Mouse (Mus musculus) frontal cortex, adult 2 months (tissue): ENCODE measurements around the gene Rgl3. TPM values are rescaled to one million over a fixed set of nuclear protein-coding genes. Genes with fewer than 3 reads are reported as not detected.

Experiments used
- DNase-seq, 2 experiments: peaks; one replicate each; pipeline ENCODE4 v3.0.0; 2022; ENCODE audit warnings: low spot score in 1 of 2; ENCODE audit errors: extremely low spot score in 1 of 2
- polyA plus RNA-seq: library from polyadenylated mRNA; depleted of rRNA; stranded (reverse); fragments of >200 nt; gene quantifications from 2 replicates; pipeline ENCODE4 v1.2.3, GENCODE M21; 2012

The Rgl3 gene
- polyA plus RNA-seq, 1 experiment, result 5.0 TPM

GRCm38 (mm10) chr9:21987592-21988342 is 1.5 kb downstream of the Rgl3 start:
- no peak for DNase-seq

GRCm38 (mm10) chr9:21983911-21984310 is 5.3 kb downstream of the Rgl3 start:
- DNase-seq, result no peak

GRCm38 (mm10) chr9:21978398-21979128 is 10.7 kb downstream of the Rgl3 start:
- no peak for DNase-seq

- no peak for DNase-seq
Observed at GRCm38 (mm10) chr9:21977972-21978371, 11.3 kb downstream of the Rgl3 start.

- DNase-seq, result no peak
Observed at GRCm38 (mm10) chr9:21977331-21977730, 11.9 kb downstream of the Rgl3 start.

- no peak for DNase-seq
Observed at GRCm38 (mm10) chr9:21976626-21977175, 12.5 kb downstream of the Rgl3 start.

- no peak for DNase-seq
Observed at GRCm38 (mm10) chr9:21969304-21969703, 19.9 kb downstream of the Rgl3 start.

GRCm38 (mm10) chr9:21968883-21969282 is 20.4 kb downstream of the Rgl3 start:
- no peak for DNase-seq

GRCm38 (mm10) chr9:21963417-21963816 is 25.8 kb downstream of the Rgl3 start, which contains the start of gene Epor:
Gene Epor, minus strand, starts transcription at chr9:21963506.
- DNase-seq, result no peak

- DNase-seq, result peak in 1 of 2 experiments; percentile 85
Observed at GRCm38 (mm10) chr9:21962416-21963059, 26.7 kb downstream of the Rgl3 start.

GRCm38 (mm10) chr9:21962010-21962409 is 27.2 kb downstream of the Rgl3 start:
- DNase-seq, result no peak

GRCm38 (mm10) chr9:21961366-21961980 is 27.8 kb downstream of the Rgl3 start:
- DNase-seq, result peak in 1 of 2 experiments; percentile 40

GRCm38 (mm10) chr9:21960558-21961208 is 28.6 kb downstream of the Rgl3 start:
- peak in 1 of 2 experiments; percentile 8 for DNase-seq

GRCm38 (mm10) chr9:21960135-21960534 is 29.1 kb downstream of the Rgl3 start:
- DNase-seq, result no peak

- DNase-seq, result no peak
Observed at GRCm38 (mm10) chr9:21959244-21959643, 30.0 kb downstream of the Rgl3 start.

- no peak for DNase-seq
Observed at GRCm38 (mm10) chr9:21958372-21958771, 30.9 kb downstream of the Rgl3 start.

- peak; percentile 98 to 100 for DNase-seq
Observed at GRCm38 (mm10) chr9:21955570-21956281, 33.5 kb downstream of the Rgl3 start, which contains the start of gene Swsap1. Gene Swsap1, plus strand, starts transcription at chr9:21955755.

- no peak for DNase-seq
Observed at GRCm38 (mm10) chr9:21955225-21955569, 34.0 kb downstream of the Rgl3 start.

GRCm38 (mm10) chr9:21954635-21955034 is 34.6 kb downstream of the Rgl3 start:
- DNase-seq, result peak in 1 of 2 experiments; percentile 16
